Mouse (Mus musculus) adrenal gland, postnatal 4 days (tissue): ENCODE data around the gene Lst1. TPM values are rescaled to one million over a fixed set of nuclear protein-coding genes. Genes with fewer than 3 reads are reported as not detected.

Experiments
- DNase-seq, 2 experiments: peaks; one replicate each; pipeline ENCODE4 v3.0.0; 2021 to 2022; ENCODE audit warnings: low spot score in 2 of 2, mixed read lengths in 2 of 2
- total RNA-seq, 2 experiments: library from RNA; stranded (reverse); gene quantifications; 2 replicates each; pipeline ENCODE4 v1.2.3; 2021

The Lst1 gene
- total RNA-seq, 2 experiments from 2014 or later = 11.0 to 13.5 TPM

DNA sequence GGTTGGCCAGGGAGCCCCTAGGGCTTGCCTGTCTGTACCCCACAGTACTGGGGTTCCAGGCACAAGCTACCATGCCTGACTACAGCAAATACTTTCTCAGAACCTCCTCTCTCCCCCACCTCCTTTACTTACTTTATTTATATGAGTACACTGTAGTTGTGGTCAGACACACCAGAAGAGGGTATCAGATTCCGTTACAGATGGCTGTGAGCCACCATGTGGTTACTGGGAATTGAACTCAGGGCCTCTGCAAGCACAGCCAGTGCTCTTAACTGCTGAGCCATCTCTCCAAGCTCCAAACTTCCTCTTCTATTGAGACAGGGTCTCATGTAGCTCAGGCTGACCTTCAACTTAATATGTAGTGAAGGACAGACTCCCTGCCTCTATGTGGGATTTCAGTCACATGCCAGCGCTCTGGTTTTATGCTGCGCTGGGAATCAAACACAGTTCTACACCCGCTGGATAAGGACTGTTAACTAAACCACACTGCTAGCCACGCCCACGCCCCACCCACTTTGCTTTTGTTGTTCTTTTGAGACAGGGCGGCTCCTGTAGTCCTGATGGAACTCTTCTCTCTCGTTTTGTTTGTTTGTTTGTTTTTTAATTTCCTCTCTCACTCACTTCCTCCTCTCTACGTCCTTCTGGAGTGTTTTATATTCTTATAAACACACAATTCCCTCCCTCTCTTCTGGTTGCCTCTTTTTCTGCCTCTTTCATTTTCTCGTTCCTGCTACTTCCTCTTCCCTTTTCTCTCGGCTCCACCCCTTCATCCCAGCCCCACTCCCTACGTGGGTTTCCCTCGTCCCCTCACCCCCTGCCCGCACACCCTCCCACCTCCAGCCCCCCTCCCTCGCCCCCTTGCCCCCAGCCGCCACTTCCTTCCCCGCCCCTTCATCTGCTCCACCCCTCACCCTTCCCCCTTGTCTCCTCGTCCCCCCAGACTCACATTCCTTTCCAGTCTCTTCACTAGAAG, 2.3 kb downstream of the Lst1 start:
- DNase-seq = peak in 1 of 2 experiments; percentile 48

DNA sequence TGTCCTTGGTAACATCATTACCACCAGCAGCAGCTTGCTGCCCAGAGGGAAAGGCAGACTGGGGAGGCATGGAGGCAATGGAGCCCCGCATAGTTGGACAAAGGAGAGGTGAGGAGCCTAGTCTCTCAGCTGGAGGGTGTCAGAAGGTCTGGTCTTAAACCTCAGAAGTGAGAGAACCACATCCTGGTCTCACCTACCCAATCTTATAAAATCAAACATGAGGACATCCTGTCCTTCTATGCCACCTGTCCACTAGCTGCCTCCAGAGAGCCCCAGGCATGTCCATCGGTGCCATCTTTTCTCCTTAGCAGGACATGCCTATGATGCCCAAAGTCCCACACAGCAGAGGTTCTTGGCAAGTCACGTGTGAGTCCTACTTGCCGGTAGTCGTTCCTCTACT, 8.1 kb downstream of the Lst1 start:
- no peak for DNase-seq

GRCm38 (mm10) chr17:35178528-35178927, 9.7 kb downstream of the Lst1 start:
- peak in 1 of 2 experiments; percentile 62 for DNase-seq

DNA sequence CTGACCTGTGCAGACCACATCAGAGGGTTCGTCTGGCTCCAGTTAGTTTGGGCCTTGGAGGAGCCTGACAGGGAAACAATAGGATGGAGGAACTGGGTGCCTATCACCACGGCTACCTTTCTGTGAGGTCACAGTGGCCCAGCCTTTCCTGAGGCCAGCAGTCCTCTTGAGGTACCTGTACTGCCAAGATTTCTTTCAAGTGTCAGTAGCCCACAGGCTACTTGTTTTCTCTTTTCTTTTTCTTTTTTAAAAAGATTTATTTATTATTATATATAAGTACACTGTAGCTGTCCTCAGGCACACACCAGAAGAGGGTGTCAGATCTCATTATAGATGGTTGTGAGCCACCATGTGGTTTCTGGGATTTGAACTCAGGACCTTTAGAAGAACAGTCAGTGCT, 12.3 kb downstream of the Lst1 start, which contains the start of gene Aif1:
Gene Aif1, minus strand, starts transcription at position 101 of the 400 bp plus-strand sequence.
- DNase-seq = no peak

- DNase-seq = no peak
Measured at GRCm38 (mm10) chr17:35175382-35175781, 12.9 kb downstream of the Lst1 start.

DNA sequence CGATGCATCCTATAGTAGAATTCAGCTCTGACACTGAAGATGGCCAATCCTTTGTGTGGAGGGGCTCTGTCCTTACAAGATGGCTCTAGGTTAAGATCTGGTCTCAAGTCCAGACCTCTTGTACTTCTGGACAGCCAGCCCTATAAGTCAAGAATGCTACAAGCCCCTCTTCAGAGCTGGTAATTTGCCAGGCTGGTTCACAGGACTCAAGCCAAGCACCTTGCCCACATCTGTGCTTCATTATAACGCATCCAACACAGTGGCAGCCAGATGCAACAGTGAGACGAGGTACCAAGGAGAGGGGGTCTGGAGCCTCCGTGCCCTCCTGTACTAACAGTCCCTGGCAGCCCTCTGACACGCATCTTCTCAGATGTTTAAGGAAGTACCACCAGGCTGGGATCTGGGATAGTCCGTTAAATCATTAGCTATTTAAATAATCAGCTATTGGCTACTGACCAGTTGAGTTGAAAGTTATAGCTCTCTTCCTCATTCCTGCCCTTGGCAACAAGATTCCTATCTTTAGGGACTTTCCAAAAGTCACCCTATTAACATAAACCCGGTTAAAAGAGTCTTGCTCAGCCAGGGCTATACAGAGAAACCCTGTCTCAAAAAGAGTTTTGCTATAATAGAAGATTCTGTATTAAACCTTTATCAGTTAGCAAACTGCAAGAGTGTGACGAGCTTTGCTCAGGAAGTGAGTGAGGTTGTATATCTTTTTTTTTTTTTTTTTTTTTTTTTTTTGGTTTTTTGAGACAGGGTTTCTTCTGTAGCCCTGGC, 13.8 kb downstream of the Lst1 start:
- no peak for DNase-seq

DNA sequence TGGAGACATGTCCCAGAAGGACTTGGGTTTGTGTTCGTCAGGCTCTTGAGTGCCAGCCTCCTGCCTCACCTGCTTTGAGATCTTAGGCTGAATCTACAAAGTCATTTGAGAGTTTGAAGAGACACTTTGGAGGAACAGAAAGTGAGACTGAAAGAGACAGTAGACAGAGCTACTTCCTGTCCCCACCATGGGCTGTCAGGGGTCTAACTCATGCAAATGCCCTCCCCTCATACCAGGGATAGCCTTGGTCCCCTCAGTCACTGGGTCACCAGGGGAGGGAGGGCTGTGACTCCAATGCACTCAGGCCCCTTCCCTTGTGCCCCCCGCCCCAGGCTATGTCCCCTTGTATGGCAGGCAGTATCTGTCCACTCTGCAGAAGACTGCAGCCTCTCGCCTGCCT, 14.9 kb downstream of the Lst1 start:
- no peak for DNase-seq

GRCm38 (mm10) chr17:35172445-35173234, 15.6 kb downstream of the Lst1 start:
- DNase-seq = no peak

DNA sequence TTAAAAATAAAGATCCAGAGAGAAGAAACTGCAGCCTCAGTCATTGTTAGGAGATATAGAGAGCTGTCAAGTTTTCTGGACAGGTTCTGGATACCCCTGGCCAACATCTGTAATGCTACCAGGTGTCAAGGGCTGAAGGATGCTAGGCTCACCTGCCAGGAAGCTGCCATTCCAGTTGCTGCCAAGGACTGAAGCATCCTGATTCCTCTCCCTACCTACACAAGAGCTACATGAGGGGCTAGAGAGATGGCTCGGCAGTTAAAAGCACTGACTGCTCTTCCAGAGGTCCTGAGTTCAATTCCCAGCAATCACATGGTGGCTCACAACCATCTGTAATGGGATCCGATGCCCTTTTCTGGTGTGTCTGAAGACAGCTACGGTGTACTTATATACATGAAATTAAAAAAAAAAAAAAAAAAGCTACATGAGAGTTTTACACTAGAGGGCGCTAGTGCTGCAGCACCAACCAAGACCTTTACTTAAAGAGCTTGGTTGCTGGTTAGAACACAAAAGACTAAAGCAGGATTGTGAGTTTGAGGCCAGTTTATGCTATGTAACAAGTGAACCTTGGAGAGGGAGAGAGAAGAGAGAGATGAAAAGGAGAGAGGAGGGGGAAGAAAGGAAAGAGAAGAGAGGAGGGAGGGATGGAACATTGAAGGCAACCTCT, 19.6 kb downstream of the Lst1 start:
- DNase-seq = no peak

- no peak for DNase-seq
Measured at GRCm38 (mm10) chr17:35167794-35168193, 20.4 kb downstream of the Lst1 start.

DNA sequence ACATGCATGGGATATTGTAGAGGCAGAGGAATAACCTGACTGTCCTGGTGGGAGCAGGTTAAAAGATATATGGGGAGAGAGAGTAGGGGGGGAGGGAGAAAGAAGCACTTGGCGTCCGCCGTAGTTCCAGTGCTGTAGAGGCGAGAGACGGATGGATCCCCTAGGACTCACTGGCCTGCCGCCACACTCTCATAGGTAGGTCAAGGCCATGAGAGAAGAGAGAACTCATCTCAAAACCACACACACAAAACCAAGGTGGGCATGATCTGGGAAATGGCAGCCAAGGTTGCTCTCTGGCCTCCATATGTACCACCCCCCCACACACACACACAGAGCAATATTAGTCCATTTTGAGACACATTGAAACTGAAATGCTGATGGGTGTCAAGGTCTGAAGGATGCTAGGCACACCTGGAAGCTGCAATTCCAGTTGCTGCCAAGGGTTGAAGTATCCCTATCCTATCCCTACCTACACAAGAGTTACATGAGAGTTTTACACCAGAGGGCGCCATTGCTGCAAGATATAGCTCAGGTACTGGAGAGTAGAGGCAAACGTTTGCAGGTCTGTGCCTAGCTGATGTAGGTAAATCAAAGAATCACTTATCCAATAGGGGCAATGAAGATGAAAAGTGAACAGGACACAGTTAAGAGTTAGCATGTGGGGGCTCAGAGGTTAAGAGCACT, 21.7 kb downstream of the Lst1 start:
- DNase-seq = no peak

GRCm38 (mm10) chr17:35165451-35166155, 22.6 kb downstream of the Lst1 start:
- no peak for DNase-seq

DNA sequence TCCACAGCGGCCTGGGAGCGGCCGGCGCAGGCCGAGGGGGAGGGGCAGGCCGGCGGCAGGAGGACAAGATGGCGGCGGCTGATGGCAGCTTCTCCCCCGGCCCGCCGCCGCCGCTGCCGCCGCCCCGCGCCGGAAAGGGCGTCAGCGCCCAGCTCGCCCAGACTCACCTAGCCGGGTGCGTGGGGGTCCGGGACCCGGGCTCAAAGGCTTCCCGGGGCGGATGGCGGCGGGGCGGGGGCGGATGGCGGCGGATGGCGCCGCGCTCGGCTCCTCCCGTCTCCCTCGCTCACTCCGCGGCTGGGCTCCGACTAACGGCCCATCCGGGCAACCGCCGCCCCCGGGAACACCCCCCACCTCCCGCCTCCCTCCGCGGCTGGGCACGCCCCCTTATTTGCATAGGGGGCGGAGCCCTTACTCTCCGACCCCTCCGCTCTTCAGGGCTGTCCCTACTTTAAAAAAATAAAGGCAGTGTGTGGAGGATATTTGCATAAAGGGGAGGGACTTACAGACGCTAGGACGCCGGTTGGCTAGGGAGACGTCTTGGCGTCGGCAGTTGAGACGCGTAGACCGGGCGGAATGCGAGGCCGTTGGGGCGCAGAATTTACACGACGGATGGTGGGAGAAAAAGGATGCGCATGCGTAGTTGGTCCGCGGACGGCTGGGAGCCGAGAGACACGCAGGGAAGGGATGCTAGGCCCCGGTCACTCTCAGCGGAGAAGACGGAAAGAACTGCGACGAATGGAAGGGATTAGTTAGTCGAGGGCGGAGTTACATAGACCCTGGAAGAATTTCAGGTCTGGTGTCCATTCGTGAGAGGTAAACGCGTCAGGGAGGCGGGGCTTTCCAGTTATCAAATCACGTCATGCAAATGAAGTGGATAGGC, 23.4 kb downstream of the Lst1 start, which contains the start of gene Prrc2a:
Gene Prrc2a, minus strand, starts transcription at position 330 of the 883 bp plus-strand sequence.
- DNase-seq = peak; percentile 88 to 96

DNA sequence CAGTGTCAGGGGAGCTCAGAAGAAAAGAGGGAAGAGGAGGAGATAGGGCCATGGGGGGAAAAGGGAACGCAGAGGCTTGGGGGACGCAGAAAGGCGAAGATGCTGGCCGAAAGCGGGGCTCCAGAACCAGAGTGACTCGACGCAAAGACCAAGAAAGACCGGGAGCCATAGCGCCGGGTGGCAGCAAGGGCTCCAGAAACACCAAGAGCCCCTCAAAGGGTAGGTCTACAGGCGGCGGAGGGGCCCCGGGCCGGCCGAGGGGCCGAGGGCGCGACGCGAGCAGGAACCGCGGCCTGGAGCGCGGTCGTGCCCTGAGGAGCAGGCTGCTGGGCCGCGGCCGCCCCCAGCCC, 24.0 kb downstream of the Lst1 start:
- no peak for DNase-seq

DNA sequence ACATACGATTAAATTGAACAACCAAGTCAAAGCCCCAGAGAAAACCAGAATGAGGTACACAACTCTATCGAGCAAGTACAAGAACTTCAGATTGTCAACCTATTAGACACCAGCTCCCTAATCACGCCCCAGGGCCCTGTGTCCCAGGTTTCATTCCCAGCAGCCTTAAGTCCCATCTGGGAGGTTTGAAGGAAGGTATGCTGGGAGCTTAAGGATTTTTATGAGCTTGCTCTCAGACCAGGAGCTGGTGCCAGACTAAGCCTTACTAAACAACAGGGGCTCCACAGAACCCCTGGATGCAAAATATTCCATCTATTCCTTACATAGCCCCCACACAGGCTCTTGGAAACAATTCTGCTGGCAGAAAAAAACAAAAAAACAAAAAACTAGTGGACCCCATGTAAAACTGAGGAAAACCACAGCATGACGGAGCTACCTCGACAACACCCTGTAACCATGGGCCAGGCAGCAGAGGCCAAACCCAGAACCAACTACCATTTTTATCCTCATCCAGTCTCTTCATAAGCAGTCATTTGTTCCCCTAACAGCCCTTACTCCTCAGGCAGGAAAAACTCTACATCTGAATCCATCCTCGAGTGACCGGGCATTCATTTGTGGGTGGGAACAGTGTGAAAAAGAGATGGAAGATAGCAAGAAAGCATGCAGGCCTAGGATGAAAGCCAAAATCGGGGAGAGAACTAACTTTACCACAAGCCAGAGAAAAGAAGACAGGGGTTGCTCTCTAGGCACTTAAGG, 24.7 kb downstream of the Lst1 start:
- DNase-seq = no peak

GRCm38 (mm10) chr17:35162730-35163129, 25.5 kb downstream of the Lst1 start:
- no peak for DNase-seq

GRCm38 (mm10) chr17:35162121-35162520, 26.1 kb downstream of the Lst1 start:
- no peak for DNase-seq

DNA sequence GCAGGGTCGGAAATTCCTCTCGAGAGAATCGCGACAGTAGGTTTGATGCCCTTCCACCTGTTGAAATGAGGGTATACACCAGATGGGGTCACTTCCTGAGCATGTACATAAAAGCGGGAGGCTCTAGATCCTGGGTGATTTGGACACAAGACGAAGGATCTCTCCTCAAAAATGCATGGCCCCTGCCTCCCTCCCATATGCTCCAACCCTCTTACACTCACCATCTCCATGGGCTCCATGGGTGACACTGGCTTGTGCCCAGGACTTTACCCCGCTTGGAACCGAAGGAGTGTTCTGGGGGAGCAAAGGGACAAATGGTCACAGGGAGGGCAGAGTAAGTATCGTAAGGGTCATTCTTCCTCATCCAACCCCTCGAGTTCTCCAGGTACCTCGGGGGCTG, 26.8 kb downstream of the Lst1 start:
- no peak for DNase-seq
